Mouse (Mus musculus): Measurements from ENCODE around the gene Pomt2.

The Pomt2 gene

DNA sequence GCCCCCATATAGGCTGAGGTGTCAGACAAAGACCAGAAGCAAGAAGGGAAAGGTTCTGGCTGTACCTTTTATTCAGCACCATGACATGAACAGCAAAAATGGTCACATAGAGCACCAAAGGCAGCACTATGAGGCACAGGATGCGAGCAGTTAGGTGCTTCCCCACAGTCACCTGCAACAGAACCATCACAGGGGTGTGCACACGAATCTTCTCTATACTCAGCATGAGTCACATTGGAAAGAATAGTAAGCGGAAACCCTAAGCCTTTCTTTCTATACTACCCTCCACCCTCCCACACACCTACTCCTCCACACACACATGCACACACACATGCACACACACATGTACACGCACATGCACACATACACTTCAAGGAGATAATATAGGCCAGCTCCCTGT lies 17.5 kb downstream of the Pomt2 start:
- no peak for DNase-seq (ENCODE audit: low read depth, low spot score)

DNA sequence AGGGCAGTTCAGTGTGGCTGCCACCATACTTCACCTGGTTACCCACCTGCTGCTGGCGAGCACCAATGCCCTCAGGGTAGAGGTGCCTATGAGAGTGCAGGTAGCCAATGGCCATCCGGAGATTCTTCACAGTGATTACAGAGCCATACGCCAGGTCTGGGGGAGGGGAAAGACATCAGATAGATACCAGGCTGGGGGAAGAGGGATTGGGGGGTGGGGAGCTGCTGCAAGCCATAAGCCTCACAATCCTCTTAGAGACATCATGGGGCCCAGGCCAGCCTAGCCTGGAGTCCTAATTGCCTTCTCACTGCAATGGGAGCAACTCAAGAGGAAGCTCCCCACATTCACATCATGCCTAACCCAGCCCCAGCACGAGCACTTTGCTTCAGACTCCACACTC lies 20.5 kb downstream of the Pomt2 start:
- no peak for DNase-seq (ENCODE audit: low read depth, low spot score)

DNA sequence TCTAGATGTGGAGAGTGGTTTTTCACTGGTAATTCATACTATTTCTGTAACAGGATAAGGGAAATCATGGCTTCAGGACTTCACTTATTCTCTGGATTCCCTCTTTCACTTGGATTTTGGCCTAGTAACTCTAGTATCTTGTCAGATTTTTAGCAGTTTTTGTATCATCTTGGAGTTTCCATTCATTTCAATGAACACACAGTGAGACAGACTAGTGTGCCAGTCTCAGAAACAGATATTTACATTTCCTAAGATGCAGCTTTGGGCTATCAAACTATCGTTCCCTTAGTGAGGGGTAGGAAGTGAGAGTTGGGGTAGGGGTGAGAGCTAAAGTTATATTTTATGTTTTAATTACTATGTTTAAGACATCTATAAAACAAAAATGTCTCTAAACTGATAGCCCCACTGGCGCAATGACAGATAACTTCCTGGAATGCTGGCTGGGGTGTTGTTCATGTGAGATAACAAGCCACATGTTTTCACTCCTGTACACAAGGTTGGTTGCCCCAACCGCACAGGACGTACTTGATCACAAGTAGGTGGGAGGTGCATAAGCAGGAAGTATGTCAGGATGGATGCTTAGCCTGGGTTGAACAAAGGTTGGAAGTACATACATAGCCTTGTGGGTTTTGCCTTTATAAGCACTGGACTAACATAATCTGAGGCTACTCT lies 25.7 kb downstream of the Pomt2 start:
- DNase-seq (ENCODE audit: low read depth, low spot score): no peak

DNA sequence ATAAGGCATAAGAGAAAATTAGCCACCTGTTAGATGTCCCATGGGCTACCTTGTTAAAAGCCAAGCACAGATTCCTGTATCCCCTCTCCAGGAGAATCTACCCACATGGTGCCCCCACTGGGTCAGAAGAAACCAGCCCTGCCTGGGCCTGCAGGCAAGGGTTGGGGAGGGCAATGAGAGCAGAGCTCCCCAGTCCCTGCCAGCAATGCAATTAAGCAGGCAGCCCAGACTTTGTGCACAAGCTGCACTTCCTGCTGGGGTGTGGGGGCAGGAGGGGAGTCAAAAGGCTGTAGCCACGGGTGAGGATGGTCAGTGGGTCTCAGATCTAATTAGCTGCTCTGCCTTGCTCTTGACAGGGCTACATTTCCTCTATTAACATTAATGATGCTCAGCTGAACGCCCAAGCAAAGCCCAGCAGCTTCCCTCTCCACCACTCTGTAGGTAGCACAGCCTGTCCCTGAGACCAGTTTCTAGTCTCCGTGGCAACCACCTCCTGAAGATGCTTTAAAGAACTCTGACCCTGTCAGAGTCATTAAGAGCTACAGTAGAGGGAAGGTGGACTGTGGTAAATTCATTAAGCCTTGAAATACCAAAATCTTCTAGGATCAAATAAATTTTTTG lies 40.3 kb downstream of the Pomt2 start:
- DNase-seq (ENCODE audit: low read depth, low spot score): no peak

DNA sequence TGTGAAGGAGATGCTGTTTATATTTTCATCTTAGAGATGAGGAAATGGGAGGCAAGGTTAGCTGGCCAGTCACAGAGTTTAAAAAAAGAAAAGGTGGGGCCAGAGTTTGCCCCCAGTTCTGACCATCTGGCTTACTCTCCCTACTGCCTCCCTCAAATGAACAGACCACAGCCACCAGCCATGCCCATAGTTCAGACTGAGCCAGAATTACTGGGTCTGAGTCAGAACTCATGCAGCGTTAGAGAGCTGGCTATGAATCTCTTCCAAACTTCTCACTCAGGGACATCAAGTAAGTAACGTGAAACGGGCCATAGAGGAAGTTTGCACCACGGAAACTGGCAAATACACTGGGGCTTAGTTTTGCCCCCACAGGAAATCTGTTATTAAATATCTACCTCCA lies 43.0 kb downstream of the Pomt2 start:
- no peak for DNase-seq (ENCODE audit: low read depth, low spot score)

DNA sequence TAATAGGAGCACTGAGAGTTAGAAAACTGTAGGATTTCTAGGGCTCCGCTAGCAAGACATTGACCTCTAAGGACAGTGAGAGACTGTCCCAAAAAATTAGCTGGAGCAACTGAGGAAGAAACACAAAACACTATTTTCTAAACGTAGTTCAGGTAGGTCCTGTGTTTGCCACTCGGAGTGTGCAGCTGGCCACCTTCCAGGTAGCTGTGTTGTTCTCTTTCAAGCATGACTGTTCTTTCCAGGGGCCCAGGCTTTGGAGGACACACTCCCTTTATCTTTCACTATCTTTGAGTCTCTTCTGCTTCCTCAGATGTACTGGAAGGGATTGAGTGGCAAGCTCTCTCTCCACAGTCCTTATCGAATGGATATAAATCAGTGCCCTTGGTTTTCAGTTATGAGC lies 44.3 kb downstream of the Pomt2 start:
- DNase-seq (ENCODE audit: low read depth, low spot score): no peak

DNA sequence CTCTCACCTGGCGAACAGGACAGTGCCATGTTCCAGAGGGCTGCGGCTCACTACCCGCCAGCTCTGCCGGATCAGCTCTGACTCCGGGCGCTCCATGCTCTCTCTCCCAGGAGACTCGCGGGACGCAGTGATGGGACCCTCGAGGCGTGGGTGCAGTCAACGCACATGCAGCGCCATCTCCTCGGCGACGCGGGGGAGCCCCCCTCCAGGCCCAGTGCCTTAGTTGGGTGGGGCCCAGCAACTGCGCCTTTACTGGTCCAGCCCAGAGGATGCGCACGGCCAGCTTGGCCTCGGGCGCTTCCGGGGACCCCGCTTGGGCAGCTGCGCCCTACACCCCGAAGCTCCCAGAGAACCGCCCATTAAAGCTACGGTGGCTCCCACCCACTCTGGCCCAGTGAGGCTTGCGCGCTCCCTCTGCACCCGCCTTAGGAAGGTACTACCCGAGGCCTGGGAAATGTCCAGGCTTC lies 45.6 kb downstream of the Pomt2 start, which contains the start of gene Ngb:
Gene Ngb (minus strand): TSS at position 375 of the 467 bp plus-strand sequence.
- DNase-seq (ENCODE audit: low read depth, low spot score): no peak

DNA sequence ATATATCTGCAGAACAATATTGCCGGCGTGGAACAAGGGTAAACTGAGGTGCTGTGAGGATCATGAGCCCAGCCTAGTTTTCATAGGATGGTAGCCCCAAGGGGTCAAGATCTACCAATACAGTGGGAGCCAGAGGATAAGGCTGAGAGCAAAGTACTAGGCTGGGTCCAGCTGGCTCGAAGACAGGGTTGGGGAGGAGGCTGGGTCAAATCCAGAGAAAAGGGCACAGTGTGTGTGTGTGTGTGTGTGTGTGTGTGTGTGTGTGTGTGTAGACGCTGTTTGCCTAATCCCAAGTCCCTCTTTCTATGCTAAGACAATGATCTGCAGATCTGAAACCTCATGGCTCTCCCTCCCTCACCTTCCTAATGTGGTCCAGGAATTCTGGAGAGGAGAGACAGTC lies 47.4 kb downstream of the Pomt2 start:
- DNase-seq (ENCODE audit: low read depth, low spot score): no peak

DNA sequence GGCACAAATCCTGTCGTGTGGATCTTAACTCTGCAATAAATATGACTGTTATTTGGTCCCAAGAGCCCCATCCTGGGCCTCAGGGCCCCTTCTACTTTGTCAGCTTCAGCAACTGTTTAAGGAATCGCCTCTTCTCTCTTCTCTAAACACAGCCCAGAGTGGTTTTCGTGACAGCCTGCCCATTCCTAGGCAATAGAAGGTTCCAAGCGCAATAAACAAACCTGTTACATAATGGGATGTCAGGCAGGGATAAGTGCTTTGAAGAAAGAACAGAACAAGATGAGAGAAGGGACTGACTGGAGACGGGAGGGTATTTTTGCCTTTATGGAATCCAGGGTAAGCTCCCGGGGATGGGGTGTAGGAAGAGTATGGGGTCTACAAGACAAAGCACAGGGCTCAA lies 54.1 kb downstream of the Pomt2 start:
- no peak for DNase-seq (ENCODE audit: low read depth, low spot score)

DNA sequence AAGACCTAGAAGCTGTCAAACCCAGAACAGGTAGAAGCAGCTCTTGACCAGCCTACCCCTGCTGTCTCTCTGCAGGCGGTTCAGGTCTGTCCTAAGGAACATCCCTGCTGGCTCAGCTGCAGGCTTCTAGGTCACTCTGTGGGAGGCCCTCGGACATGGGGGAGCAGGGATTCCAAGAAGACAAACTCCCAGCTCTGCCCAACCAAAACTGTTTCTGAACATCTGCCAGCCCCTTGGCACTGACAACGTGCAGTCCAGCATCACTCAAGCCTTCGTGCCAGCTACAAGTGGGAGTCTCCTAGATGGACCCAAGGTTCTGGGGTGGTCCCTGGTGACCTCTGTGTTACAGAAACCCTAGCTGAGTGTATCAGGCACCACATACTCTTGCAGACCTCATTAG lies 54.5 kb downstream of the Pomt2 start:
- DNase-seq (ENCODE audit: low read depth, low spot score): no peak

DNA sequence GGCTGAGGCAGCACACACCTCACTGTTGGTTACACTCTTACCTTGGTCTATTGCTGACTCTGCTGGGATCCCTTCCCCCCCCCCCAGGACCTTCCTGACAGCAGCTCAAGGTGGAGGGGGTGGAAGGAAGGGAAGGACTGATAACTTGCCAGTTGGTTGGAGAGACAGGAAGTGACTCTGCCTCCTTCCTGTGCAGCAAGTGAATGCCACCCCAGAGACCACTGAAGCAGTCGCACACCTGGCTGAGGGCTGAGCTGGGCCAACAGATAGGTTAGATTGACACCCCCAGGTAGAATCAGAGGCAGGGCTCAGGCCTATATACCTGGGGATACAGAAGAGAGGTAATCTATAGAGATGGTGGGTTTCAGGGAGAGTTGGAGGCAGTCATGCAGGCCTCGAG lies 55.9 kb downstream of the Pomt2 start:
- DNase-seq (ENCODE audit: low read depth, low spot score): no peak

DNA sequence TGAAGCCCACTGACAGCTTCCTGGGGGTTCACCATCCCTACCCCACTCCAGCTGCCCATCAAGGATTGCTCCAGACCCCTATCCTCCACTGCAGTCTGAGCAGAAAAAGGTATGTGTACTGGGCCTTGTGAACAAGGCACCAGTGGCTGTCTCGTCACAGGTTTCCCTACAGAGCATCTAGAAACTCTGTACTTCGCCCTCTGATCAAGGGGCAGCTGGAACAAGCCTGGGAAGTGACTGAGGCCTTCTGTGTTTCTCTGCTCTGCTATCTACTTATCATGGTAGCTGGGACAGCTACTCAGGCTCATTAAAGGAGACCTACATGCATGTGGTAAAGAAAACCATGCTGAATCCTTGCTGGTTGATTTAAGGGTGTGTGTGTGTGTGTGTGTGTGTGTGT lies 58.1 kb downstream of the Pomt2 start:
- no peak for DNase-seq (ENCODE audit: low read depth, low spot score)

DNA sequence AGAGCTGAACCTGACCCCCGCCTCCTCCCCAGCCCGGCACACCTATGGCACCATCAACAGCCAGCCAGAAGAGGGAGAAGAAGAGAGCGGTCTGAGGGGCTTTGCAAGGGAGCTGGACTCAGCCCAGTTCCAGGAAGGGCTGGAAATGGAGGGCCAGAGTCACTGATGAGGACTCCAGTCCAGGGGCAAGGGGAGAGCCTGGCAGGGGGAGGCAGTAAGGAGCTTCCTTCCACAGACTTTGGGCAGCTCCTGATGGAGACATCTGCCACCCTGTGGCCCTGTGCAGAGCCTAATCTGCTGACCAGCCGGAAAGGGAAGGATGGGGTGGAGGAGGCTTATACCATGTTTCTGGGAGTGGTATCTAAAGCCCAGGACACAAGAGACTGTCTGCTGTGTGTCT lies 58.5 kb downstream of the Pomt2 start:
- DNase-seq (ENCODE audit: low read depth, low spot score): no peak

DNA sequence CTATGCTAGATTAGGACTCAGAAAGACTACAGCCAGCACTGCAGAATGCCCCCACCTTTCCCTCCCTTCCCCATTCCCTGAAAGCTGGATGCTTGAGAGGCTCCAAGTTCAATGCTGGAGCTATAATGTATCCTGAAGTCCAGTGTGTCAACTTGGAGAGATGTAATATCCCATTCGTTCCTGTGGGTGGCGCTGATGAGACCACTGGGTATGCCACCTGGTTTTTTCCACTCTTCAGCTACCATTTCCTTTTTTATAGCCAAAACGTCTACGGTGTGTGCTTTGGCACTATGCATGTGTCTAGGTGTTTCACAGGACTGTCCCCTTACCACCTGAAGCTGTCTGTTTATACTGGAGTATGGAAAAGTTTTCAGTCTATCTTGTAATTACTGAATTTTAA lies 59.4 kb downstream of the Pomt2 start:
- DNase-seq (ENCODE audit: low read depth, low spot score): no peak

DNA sequence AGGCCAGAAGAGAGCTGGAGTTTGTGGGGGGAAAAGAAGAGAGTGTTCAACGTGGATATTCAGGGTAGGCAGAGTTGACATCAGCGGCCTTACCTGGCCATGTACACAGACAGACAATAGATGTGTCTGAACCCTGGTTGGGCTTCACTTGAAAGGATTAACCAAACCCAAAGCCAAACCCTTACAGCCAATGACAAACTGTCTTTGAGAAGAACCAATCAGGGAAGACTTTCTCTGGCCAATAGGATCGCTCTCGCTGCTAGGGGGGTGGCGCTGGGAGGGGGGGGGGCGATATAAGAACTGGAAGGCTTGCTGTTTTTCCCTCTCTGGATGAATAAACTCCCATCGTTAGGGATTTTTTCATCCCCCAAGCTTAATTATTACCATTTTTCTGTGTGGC lies 60.5 kb downstream of the Pomt2 start:
- no peak for DNase-seq (ENCODE audit: low read depth, low spot score)

DNA sequence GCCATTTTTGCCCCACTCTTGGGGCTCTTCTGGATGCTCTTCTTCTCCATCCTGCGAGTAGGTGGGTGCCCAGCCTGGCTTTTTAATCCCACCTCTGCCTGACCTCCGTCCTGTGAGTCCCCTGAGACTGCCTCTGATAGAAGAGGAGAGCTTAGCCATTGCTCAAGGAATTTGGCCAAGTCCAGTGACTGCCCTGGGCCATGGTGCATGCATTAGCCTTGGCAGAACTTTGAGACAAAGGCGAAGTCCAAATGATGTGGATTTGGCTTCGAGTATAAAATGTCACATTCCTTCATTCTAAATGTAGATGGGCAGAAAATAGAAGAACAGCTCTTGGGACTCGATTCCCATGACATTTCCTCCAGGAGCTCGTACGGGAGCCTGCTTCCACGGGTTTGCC lies 65.0 kb downstream of the Pomt2 start:
- no peak for DNase-seq (ENCODE audit: low read depth, low spot score)

DNA sequence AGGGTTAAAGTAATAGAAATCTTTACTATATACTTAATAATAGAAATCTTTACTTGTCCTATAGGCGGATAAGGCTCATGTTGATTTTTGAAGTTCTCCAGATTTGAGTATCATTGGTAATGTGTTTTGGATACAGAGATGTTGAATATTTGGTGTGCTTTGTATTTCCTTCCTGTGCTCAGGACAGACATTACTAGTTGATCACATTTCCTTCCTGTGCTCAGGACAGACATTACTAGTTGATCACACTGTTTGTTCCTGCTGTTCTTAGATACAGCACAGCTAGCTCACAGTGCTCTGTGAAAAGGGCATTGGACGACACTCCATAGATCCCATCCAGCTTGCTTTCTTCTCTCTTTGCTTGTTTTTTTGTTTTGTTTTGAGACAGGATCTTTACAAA lies 71.2 kb downstream of the Pomt2 start:
- DNase-seq (ENCODE audit: low read depth, low spot score): no peak

DNA sequence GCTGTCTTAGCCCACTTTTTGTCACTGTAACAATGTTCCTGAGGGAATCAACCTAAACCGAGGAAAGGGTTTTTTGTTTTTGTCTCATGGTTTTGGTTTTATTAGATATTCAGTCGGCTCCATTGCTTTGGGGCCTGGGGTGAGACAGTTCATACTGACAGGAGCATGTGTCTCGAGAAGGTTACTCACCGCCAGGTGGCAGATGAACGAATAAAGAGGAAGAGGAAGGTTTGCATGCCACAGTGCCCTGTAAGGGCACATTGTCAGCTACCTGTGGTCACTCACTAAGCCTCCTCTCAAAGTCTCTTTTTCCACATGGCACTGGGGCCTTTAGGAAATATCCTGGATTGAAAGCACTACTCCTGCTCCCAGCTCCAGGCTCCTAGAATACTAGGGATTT lies 77.2 kb downstream of the Pomt2 start:
- no peak for DNase-seq (ENCODE audit: low read depth, low spot score)

DNA sequence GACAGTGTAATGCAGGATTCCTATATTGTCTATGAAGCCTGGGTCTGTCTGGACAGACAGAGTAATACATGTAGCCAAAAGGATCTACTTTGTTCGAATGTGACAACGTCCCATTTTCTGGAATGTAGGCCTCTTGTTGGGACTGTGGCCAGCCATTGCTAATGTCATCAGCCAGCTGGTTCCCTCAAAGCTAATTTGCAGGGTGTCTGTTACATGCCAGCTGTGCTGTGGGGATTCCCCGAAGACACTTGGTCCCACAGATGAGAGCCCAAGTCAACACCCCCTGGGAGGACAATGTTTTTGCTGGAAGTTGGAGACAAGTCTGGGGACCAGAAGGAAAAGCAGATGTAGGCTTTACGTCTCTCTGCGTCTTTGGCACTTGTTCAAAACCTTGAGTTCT lies 81.3 kb downstream of the Pomt2 start:
- DNase-seq (ENCODE audit: low read depth, low spot score): no peak

DNA sequence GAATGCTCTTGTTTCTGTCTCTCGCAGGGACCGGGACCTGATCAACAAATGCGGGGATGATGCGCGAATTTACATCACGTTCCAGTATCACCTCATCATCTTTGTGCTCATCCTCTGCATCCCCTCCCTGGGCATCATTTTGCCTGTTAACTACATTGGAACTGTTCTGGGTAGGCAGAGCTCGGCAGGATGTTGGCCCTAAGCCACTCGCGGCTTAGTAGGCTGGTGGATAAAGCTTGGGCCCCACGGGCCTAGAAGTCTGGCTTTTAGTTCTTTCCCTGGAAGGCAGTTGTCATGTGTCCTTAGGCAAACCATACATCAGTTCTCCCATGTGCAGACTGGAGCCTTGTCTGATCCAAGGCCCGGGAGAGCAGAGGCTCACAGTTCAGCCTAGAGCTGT lies 82.3 kb downstream of the Pomt2 start:
- DNase-seq (ENCODE audit: low read depth, low spot score): no peak

DNA sequence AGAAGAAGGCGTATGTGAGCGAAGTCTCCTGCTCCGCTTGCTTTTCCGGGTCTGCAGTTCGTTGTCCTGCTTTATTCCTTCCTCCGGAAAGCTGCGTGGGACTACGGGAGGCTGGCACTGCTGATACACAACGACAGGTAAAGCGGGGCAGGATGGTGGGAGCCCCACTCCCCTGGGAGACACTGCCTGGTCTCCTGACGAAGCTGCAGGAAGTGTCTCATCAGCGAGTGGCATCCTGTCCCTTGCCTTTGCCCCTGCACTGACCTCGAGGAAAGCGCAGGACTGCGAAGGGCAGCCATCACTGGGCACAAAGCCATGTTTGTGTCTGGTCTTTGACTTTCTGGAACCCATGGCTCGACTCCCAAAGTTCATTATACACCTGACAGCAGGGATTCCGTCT lies 90.7 kb downstream of the Pomt2 start:
- DNase-seq (ENCODE audit: low read depth, low spot score): no peak

Measured in skeletal muscle tissue, adult 2 months (tissue).